Mouse (Mus musculus): ENCODE measurements around the gene Qprt. TPM values are rescaled to one million over a fixed set of nuclear protein-coding genes. Genes with fewer than 3 reads are reported as not detected.
"Not testable (repeated sequence)": the region's sequence is repeated elsewhere in the genome, so short reads cannot be mapped to it uniquely, and the experiment has no call there.

The Qprt gene
- total RNA-seq, 2 experiments from 2014 or later: 0.22 TPM; not detected in 1

- intact Hi-C loops (cut with DNase I): loop anchor here (2.0 to 5.0 kb wide), 3 partner anchors 82 to 272 kb away; partner anchors contain the start of genes Asphd1, Gm42742 and Prrt2
- peak; percentile 78 to 79 for DNase-seq (ENCODE audit: extremely low spot score in 1 of 2, low spot score in 2 of 2)
Measured at GRCm38 (mm10) chr7:127104560-127105332, 17.3 kb downstream of the Qprt start.

DNA sequence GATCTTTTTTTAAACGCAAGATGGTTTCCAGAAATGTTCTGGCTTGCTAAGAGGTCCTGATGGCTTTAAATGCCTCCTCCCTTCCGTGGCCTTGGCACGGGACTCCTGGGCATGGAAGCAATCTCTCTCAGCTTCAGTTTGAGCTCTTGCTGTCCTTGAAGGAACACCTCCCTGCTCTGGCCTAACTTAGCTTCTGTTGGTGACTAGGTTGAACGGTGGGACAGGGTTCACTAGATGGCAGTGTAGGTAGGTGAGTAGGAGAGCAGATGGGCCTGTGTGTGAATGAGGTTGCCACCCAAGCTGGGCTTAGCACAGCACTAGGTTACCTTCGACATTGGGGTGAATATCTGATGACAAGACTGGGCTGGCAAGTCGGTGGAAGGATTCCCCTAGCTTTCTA is 18.1 kb downstream of the Qprt start:
- intact Hi-C loops (cut with DNase I): loop anchor here (2.0 to 5.0 kb wide), 3 partner anchors 82 to 271 kb away; partner anchors contain the start of genes Asphd1, Gm42742 and Prrt2
- DNase-seq (ENCODE audit: extremely low spot score in 1 of 2, low spot score in 2 of 2): no peak

- no peak for DNase-seq (ENCODE audit: extremely low spot score in 1 of 2, low spot score in 2 of 2)
- intact Hi-C loops (cut with DNase I): loop anchor here (5.0 kb wide), 1 partner anchor 80 kb away; the partner anchor contains the start of genes Gm42742 and Prrt2
Measured at GRCm38 (mm10) chr7:127102148-127102547, 19.9 kb downstream of the Qprt start.

DNA sequence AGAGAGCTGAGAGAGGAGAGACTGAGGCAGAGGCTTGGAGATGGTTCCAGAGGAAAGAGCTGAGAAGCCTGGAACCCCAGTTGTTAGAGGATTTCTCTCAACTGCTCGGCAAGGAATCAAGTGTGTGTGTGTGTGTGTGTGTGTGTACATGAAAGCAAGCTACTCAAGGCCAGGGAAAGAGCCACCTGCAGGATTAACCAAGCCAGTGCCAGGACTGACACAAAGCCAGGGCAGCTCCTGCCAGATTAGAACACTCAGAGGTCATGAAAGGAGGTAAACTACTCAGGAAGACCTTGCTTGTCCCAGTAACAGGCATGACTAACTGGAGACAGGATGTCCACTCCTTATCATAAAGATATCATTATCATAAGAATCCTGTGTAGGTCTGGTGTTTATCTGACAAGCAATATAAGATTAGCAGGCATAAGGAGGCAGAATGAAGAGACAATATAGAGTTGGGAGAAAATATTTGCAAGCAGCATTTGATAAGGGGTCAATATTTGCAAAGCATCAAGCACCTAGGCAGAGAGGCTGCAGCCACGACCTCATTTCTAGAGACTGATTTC is 20.5 kb downstream of the Qprt start:
- intact Hi-C loops (cut with DNase I): loop anchor here (5.0 kb wide), 1 partner anchor 79 kb away; the partner anchor contains the start of genes Gm42742 and Prrt2
- no peak for DNase-seq (ENCODE audit: extremely low spot score in 1 of 2, low spot score in 2 of 2)

DNA sequence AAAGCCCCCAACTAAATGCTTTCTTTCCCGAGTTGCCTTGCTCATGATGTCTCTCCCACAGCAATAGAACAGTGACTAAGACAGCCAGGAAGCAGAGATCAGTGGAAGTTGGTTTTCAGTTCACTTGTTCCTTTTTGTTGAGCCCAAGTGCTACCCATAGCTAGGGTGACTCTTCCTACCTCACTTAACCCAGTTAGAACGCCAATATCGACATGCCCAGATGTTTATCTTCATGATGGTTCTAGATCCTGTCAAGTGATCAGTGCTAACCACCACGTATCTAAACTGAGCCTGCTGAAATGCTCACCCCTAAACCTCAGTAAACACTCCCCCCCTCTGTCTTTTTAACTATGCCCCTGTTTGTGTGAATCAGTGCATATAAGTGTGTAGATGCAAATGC is 22.5 kb downstream of the Qprt start:
- DNase-seq (ENCODE audit: extremely low spot score in 1 of 2, low spot score in 2 of 2): no peak
- intact Hi-C loops (cut with DNase I): no loop called here

DNA sequence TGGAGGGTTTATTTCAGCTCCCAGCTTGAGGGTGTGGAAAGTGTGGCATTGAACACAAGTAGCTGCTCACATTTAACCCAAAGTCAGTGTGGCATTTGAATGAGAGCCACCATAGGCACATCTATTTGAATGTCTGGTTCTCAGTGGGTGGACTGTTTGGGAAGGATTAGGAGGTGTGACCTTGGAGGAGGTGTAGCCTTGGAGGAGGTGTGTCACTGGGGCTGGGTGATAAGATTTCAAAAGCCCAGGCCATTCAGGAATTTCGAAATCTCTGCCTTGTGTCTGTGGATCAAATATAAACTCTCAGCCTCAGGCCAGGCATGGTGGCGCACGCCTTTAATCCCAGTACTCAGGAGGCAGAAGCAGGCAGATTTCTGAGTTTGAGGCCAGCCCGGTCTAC is 23.1 kb downstream of the Qprt start:
- intact Hi-C loops (cut with DNase I): no loop called here

DNA sequence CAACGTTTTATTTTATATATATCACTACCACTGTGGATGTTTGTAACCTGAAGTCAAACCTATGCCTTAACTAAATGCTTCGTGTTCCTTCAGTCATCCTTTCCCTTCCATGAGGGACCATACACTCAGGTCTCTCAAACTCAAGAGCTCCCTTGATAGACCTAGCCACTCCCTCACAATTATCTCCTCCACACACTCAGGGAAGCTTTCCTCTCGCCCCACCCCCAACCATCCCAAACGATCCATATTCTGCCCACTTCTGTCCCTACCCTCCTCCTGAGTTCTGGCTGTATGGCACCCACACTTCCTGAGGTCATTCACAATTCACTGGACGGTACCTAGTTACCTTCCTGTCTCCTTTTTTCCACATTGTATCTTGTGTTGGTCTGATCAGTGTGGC is 23.5 kb downstream of the Qprt start:
- no peak for DNase-seq (ENCODE audit: extremely low spot score in 1 of 2, low spot score in 2 of 2)
- intact Hi-C loops (cut with DNase I): no loop called here

More for the DNA sequence above, 23.1 kb downstream of the Qprt start:
- no peak for DNase-seq (ENCODE audit: extremely low spot score in 1 of 2, low spot score in 2 of 2)

DNA sequence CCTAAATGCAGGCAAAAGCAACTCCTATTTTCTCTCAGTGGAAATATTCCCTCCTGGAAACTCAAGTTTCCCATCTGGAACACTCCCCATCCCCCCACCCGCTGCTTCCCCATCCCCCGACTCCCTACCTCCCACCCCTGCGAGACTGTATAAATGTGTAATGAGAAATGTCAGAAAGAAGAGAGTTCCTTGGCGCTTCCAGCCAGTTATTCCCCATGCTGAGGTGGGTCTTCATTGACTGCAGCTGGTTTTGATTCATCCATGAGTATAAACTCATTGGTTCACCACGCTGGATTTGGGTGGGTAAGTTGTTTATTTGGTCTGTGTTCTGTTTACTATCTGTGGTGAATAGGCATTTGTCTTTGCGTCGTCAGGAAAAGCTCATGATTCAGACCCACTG is 25.6 kb downstream of the Qprt start:
- intact Hi-C loops (cut with DNase I): no loop called here
- no peak for DNase-seq (ENCODE audit: extremely low spot score in 1 of 2, low spot score in 2 of 2)

DNA sequence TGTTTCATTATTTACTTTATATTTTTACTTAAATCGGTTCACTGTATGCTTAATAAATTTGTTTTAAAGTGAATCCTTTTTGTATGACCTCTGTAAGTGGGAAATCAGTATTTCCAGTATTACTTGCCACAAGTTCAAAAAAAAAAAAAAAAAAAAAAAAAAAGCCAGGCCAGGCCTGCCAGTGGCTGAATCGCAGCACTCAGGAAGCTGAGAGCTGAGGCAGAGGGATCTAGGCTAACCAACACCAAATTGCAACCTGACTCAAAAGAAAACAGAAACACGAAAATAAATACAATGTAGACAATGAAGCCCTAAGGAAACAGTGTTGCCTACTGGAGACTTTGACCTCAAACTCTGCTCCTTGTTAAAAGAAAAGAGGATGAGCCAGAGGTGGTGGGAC is 28.1 kb downstream of the Qprt start:
- intact Hi-C loops (cut with DNase I): no loop called here
- DNase-seq (ENCODE audit: extremely low spot score in 1 of 2, low spot score in 2 of 2): no peak

DNA sequence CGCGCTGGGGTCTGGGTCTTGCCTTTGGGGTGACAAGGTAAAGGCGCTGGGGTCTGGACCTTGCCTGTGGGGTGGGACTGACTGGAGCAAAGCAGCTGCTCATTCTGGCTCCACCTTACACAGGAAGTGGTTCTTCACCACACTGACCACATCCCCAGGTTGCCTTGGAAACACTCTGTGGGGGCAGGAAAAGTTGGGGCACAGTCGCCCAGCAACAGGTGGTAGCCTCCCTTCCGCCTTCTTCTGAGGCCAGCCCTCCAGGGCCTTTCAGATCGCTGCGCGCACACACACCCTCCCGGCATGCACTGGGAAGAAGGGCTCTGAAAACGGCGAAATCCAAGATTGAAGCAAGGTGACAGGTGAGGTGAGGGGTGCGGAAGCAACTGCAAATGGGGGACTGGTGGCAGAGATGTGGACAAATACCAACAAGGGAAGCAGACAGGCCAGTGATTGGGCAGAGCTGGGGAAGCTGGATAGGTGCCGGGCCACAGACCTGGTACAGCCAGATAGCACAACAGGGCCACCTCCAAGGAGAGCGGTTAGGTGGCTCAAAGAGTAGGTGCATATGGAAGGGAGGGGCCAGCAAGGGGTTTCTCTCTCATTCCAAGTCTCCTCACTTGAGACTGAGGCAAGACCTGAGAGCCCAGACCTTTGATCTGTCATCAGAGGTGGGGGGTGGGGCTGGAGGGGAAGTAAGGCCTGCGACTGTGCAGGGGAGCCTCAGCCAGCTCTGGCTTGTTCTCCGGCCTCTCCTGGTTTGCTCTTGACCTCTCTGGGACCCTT is 30.7 kb downstream of the Qprt start, which contains the start of gene AI467606:
AI467606 (plus strand) TSS at position 246 of the 783 bp plus-strand sequence.
- peak; percentile 27 to 80 for DNase-seq (ENCODE audit: extremely low spot score in 1 of 2, low spot score in 2 of 2)
- intact Hi-C loops (cut with DNase I): no loop called here

- intact Hi-C loops (cut with DNase I): no loop called here
- no peak for DNase-seq (ENCODE audit: extremely low spot score in 1 of 2, low spot score in 2 of 2)
Measured at GRCm38 (mm10) chr7:127090154-127091113, 31.6 kb downstream of the Qprt start.

DNA sequence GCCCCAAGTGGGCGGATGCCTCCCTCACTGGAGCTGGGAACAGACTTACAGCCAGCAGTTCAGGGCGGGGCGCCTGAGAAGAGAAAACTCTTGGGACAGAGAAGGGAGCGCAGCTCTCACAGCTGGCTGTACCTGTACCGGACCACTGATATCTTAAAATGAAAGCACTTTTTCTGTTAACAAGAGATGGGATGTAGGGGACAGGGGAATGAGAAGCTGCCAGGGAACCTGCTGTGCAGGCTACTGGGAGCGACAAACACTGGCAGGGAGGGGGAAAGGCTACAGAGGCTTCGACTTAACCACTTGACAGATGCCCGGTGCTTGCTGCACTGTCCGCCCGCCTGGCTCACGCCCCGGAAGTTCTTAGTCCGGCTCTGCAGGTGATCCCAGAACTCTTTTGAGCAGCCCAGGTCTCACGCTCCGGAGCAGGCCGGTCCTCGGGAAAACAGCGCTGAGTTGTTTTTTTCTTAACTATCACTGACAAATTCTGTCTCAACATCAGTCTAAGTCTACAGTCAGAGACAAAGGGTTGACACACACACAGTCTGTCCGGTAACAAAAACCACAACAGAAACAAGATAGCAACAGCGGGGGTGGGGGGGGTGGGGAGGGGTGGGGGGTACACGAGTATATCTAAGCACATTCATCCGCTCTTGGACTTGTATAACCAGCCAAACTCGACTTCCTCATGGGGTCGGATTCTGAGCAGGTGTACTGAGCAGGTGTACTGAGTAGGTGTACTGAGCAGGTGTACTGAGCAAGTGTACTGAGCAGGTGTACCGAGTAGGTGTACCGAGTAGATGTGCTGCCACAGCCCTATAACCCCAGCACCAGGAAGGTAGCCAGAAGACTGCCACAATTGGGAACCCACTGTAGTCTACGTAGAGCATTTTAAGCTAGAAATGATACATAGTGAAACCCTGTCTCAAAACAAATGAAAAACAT is 32.9 kb downstream of the Qprt start:
- peak in 1 of 2 experiments; percentile 38 for DNase-seq (ENCODE audit: extremely low spot score in 1 of 2, low spot score in 2 of 2)
- intact Hi-C loops (cut with DNase I): no loop called here

DNA sequence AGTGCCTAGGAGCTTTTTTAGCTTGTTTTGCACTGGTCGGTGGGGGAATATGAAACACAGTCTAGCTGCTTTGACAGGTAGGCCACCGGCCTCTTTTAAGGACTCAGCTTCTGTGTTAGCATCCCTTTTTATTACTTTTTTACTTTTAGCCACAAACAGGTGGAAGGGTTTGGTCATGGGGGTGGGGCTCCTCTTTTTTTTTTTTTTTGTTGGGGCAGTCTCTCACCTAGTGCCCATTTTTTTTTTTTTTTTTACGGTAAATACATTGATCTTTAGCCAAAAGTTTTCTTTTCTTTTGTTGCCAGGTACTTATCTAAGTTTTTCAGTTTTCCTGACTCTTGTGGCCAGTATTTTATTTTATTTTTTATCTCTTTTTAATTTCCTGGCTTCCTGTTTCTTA is 33.9 kb downstream of the Qprt start:
- DNase-seq (ENCODE audit: extremely low spot score in 1 of 2, low spot score in 2 of 2): no peak
- intact Hi-C loops (cut with DNase I): no loop called here

- DNase-seq (ENCODE audit: extremely low spot score in 1 of 2, low spot score in 2 of 2); intact Hi-C loops (cut with DNase I): not testable (repeated sequence)
Measured at GRCm38 (mm10) chr7:127087278-127088010, 34.6 kb downstream of the Qprt start, which contains the start of gene Zg16. Zg16 (minus strand) TSS chr7:127087328.

- DNase-seq (ENCODE audit: extremely low spot score in 1 of 2, low spot score in 2 of 2); intact Hi-C loops (cut with DNase I): not testable (repeated sequence)
Measured at GRCm38 (mm10) chr7:127085751-127086150, 36.3 kb downstream of the Qprt start.

GRCm38 (mm10) chr7:127084794-127085193 is 37.2 kb downstream of the Qprt start:
- intact Hi-C loops (cut with DNase I): no loop called here
- DNase-seq (ENCODE audit: extremely low spot score in 1 of 2, low spot score in 2 of 2): no peak
